Comparison of ENCODE assay signal across 16 mouse cellular contexts in genomic region chr13:90575371-90575770, GRCm38 (mm10).
"Had no signal": no experiment of that assay in that cellular context is flagged by ENCODE, and none has a peak within 500 bp of the region (broad histone marks: within the 10 kb centered on the region; RNA-seq: fewer than 3 reads in every experiment).

No protein-coding gene starts in this region.

- DNase-seq: kidney, adult 18-20 months; kidney, adult 9 months; kidney, postnatal 25 days; layer of hippocampus, adult 9-11 months; layer of hippocampus, postnatal 36 days; left cerebral cortex, postnatal 4 days; liver; lung, adult 18-20 months; lung, postnatal 10 days; lung, postnatal 36 days; right cerebral cortex, adult 18-20 months; right cerebral cortex, postnatal 14 days; right cerebral cortex, postnatal 4 days; thymus, adult 2 months; thymus, postnatal 14 days; thymus, postnatal 4 days had no signal
